Mouse (Mus musculus) layer of hippocampus, postnatal 10 days (tissue): ENCODE measurements at regions not wholly inside any gene's neighbourhood (a gene's known extent, or its start where the extent isn't known, plus 50 kb on each side); places are given as distances from the start of the nearest gene placed in this dataset.

Source experiments
- DNase-seq, 2 experiments: peaks; one replicate each; pipeline ENCODE4 v3.0.0; 2021; ENCODE audit warnings: low spot score in 2 of 2

GRCm38 (mm10) chr19:37754024-37754423 lies 56.4 kb downstream of the Cyp26a1 start:
- DNase-seq, result no peak

- no peak for DNase-seq
Measured at GRCm38 (mm10) chr19:37755372-37755771, 57.8 kb downstream of the Cyp26a1 start.

GRCm38 (mm10) chr19:37769376-37769775 lies 71.8 kb downstream of the Cyp26a1 start:
- DNase-seq, result no peak

- DNase-seq, result no peak
Measured at GRCm38 (mm10) chr19:37771956-37772355, 74.4 kb downstream of the Cyp26a1 start.

GRCm38 (mm10) chr19:37774551-37774950 lies 77.0 kb downstream of the Cyp26a1 start:
- DNase-seq, result no peak

- DNase-seq, result no peak
Measured at GRCm38 (mm10) chr19:37774966-37775365, 77.4 kb downstream of the Cyp26a1 start.

- peak in 1 of 2 experiments; percentile 6 for DNase-seq
Measured at GRCm38 (mm10) chr19:37777961-37778360, 80.4 kb downstream of the Cyp26a1 start.

- DNase-seq, result no peak
Measured at GRCm38 (mm10) chr19:37778568-37778967, 81.0 kb downstream of the Cyp26a1 start.

GRCm38 (mm10) chr19:37788540-37788939 lies 90.9 kb downstream of the Cyp26a1 start:
- no peak for DNase-seq

- no peak for DNase-seq
Measured at GRCm38 (mm10) chr19:37789576-37790180, 92.1 kb downstream of the Cyp26a1 start.

GRCm38 (mm10) chr19:37790281-37791073 lies 92.9 kb downstream of the Cyp26a1 start:
- no peak for DNase-seq

GRCm38 (mm10) chr19:37793176-37793575 lies 95.6 kb downstream of the Cyp26a1 start:
- DNase-seq, result peak in 1 of 2 experiments; percentile 16

- DNase-seq, result peak; percentile 8 to 29
Measured at GRCm38 (mm10) chr19:37795552-37796343, 98.2 kb downstream of the Cyp26a1 start.

GRCm38 (mm10) chr19:37800161-37800660 lies 102.6 kb downstream of the Cyp26a1 start:
- DNase-seq, result no peak

- no peak for DNase-seq
Measured at GRCm38 (mm10) chr19:37809666-37810065, 112.1 kb downstream of the Cyp26a1 start.

- no peak for DNase-seq
Measured at GRCm38 (mm10) chr19:37814089-37815073, 116.8 kb downstream of the Cyp26a1 start.

GRCm38 (mm10) chr19:37815627-37816026 lies 118.0 kb downstream of the Cyp26a1 start:
- DNase-seq, result no peak

GRCm38 (mm10) chr19:37821243-37821642 lies 123.6 kb downstream of the Cyp26a1 start:
- DNase-seq, result no peak

- no peak for DNase-seq
Measured at GRCm38 (mm10) chr19:37821671-37822190, 124.1 kb downstream of the Cyp26a1 start.

GRCm38 (mm10) chr19:37824155-37824554 lies 126.6 kb downstream of the Cyp26a1 start:
- no peak for DNase-seq
